Mouse (Mus musculus) heart, adult 2 months (tissue): ENCODE measurements around the gene D630045J12Rik. TPM values are rescaled to one million over a fixed set of nuclear protein-coding genes. Genes with fewer than 3 reads are reported as not detected.
A peak's percentile ranks its signal among the peaks of the same experiment; 100 is the strongest.

Experiments used
- DNase-seq, 2 experiments: peaks; one replicate each; pipeline ENCODE4 v3.0.0; 2021
- H3K27ac ChIP-seq: fragments of 200-600 bp; 2 replicates; pipeline ENCODE4 v1.8.1; 2022
- H3K27me3 ChIP-seq: fragments of 200-500 bp; 2 replicates; pipeline ENCODE4 v1.6.1; 2012; ENCODE audit warnings: mild to moderate bottlenecking, low read length, inconsistent platforms, mixed read lengths; ENCODE audit not compliant: control insufficient read depth, insufficient read depth
- H3K36me3 ChIP-seq: fragments of 200-500 bp; 2 replicates; pipeline ENCODE4 v1.6.1; 2012; ENCODE audit warnings: low read length, inconsistent platforms; ENCODE audit not compliant: control insufficient read depth, insufficient read depth
- H3K4me1 ChIP-seq: fragments of 200-500 bp; 2 replicates; pipeline ENCODE4 v1.6.1; 2011; ENCODE audit warnings: low read length; ENCODE audit not compliant: control insufficient read depth, insufficient read depth
- H3K4me3 ChIP-seq: fragments of 200-600 bp; 2 replicates; pipeline ENCODE4 v1.8.1; 2022
- H3K79me2 ChIP-seq: fragments of 200-500 bp; replicated peaks from 2 replicates; pipeline ENCODE4 v1.6.1; 2012; ENCODE audit warnings: mild to moderate bottlenecking, inconsistent platforms, low read length, moderate library complexity, mixed read lengths; ENCODE audit not compliant: control insufficient read depth, insufficient read depth
- H3K9ac ChIP-seq: fragments of 200-500 bp; 2 replicates; pipeline ENCODE4 v1.6.1; 2012; ENCODE audit warnings: low read depth, mild to moderate bottlenecking, control low read depth, inconsistent platforms, low read length, mixed read lengths
- CTCF ChIP-seq: fragments of 200-600 bp; IDR thresholded peaks from 2 replicates; pipeline ENCODE4 v1.8.1; 2022; ENCODE audit warnings: antibody characterized with exemption, mild to moderate bottlenecking, moderate library complexity
- EP300 ChIP-seq: fragments of 200-500 bp; IDR thresholded peaks from 2 replicates; pipeline ENCODE4 v1.6.1; 2011; ENCODE audit warnings: low read depth, low read length, control low read depth; ENCODE audit not compliant: insufficient read depth
- POLR2A ChIP-seq: fragments of 200-500 bp; IDR thresholded peaks from 2 replicates; pipeline ENCODE4 v1.6.1; 2011; ENCODE audit warnings: mild to moderate bottlenecking, low read depth, low read length, control low read depth; ENCODE audit not compliant: insufficient read depth
- WGBS: fragments of 180-500 bp; shearing (Covaris S2); methylation state at CpG from one replicate; pipeline ENCODE4 v1.1.7; 2018; 5-methylcytosine and 5-hydroxymethylcytosine counted together
- intact Hi-C: fragments of 180-260 bp; cut with DNase I; formaldehyde crosslinking; loops from one replicate; pipeline ENCODE4 v1.15.1; 2025
- polyA plus RNA-seq: library from polyadenylated mRNA; depleted of rRNA; stranded (reverse); fragments of >200 nt; gene quantifications from 2 replicates; pipeline ENCODE4 v1.2.3, GENCODE M21; 2012
- total RNA-seq, 2 experiments: library from RNA; stranded (reverse); gene quantifications; 2 replicates each; pipeline ENCODE4 v1.2.3; 2021

Gene D630045J12Rik
- total and polyA plus RNA-seq, 3 experiments: 0.78 to 1.5 (median 1.1) TPM

- H3K4me3 ChIP-seq: no peak overlapping the region
- intact Hi-C loops: no loop called here
- WGBS: 84% methylated on average over 4 of the region's 4 CpGs
Observed at GRCm38 (mm10) chr6:38256793-38257192, 3.0 kb upstream of the D630045J12Rik start.

GRCm38 (mm10) chr6:38255794-38256193, 2.0 kb upstream of the D630045J12Rik start:
- Histone ChIP-seq H3K36me3 (no peaks in the 10 kb centered on the region), H3K4me3 (no peak overlapping the region), H3K4me1 (peaks cover 3% of the 10 kb centered on the region), H3K79me2 (no peaks in the 10 kb centered on the region), H3K27ac (no peak overlapping the region), H3K27me3 (no peaks in the 10 kb centered on the region), H3K9ac (no peak overlapping the region)
- intact Hi-C loops: loop anchor here (2.0 kb wide), 1 partner anchor 95 kb away; no protein-coding TSS in a partner anchor
- 59% methylated on average over 2 of the region's 2 CpGs for WGBS
- TF ChIP-seq CTCF (no peak), POLR2A (no peak), EP300 (no peak)
- no peak for DNase-seq

More at GRCm38 (mm10) chr6:38256793-38257192, 3.0 kb upstream of the D630045J12Rik start:
- Histone ChIP-seq H3K27me3 (no peaks in the 10 kb centered on the region), H3K36me3 (no peaks in the 10 kb centered on the region), H3K79me2 (no peaks in the 10 kb centered on the region), H3K27ac (no peak overlapping the region), H3K9ac (no peak overlapping the region), H3K4me1 (peaks cover 3% of the 10 kb centered on the region)
- no peak for DNase-seq
- TF ChIP-seq CTCF (no peak), EP300 (no peak), POLR2A (no peak)

- Histone ChIP-seq H3K27me3 (no peaks in the 10 kb centered on the region), H3K4me3 (peak overlapping the region; percentile 60), H3K9ac (peak overlapping the region; percentile 89), H3K36me3 (no peaks in the 10 kb centered on the region), H3K79me2 (no peaks in the 10 kb centered on the region), H3K27ac (no peak overlapping the region), H3K4me1 (peaks cover 3% of the 10 kb centered on the region)
- 23% methylated on average over 19 of the region's 19 CpGs for WGBS
- no peak for DNase-seq
- TF ChIP-seq CTCF (no peak), EP300 (no peak), POLR2A (no peak)
- intact Hi-C loops: no loop called here
Observed at GRCm38 (mm10) chr6:38252766-38253735, 758 bp downstream of the D630045J12Rik start.

- no peaks in the 10 kb centered on the region for H3K27me3 ChIP-seq
- peaks cover 3% of the 10 kb centered on the region for H3K4me1 ChIP-seq
- intact Hi-C loops: no loop called here
- H3K36me3 ChIP-seq: no peaks in the 10 kb centered on the region
- no peak overlapping the region for H3K4me3 ChIP-seq
- H3K9ac ChIP-seq: no peak overlapping the region
- H3K27ac ChIP-seq: no peak overlapping the region
- no peak for TF ChIP-seq POLR2A
- no peak for TF ChIP-seq EP300
- no peak for TF ChIP-seq CTCF
- no peak for DNase-seq
- WGBS: 90% methylated on average over 10 of the region's 10 CpGs
- no peaks in the 10 kb centered on the region for H3K79me2 ChIP-seq
Observed at GRCm38 (mm10) chr6:38252139-38252538, 1.7 kb downstream of the D630045J12Rik start.

GRCm38 (mm10) chr6:38251464-38251863, 2.3 kb downstream of the D630045J12Rik start:
- H3K4me3 ChIP-seq: no peak overlapping the region
- WGBS: 68% methylated on average over 4 of the region's 4 CpGs
- peaks cover 3% of the 10 kb centered on the region for H3K4me1 ChIP-seq
- DNase-seq: no peak
- H3K27me3 ChIP-seq: no peaks in the 10 kb centered on the region
- no peak overlapping the region for H3K9ac ChIP-seq
- H3K36me3 ChIP-seq: no peaks in the 10 kb centered on the region
- H3K27ac ChIP-seq: no peak overlapping the region
- intact Hi-C loops: no loop called here
- H3K79me2 ChIP-seq: no peaks in the 10 kb centered on the region
- TF ChIP-seq CTCF: no peak
- TF ChIP-seq POLR2A: no peak
- no peak for TF ChIP-seq EP300

GRCm38 (mm10) chr6:38247362-38247761, 6.4 kb downstream of the D630045J12Rik start:
- TF ChIP-seq EP300 (no peak), POLR2A (no peak), CTCF (no peak)
- intact Hi-C loops: no loop called here
- no peaks in the 10 kb centered on the region for H3K4me1 ChIP-seq
- no peak overlapping the region for H3K27ac ChIP-seq
- no peaks in the 10 kb centered on the region for H3K79me2 ChIP-seq
- H3K36me3 ChIP-seq: no peaks in the 10 kb centered on the region
- no peak overlapping the region for H3K4me3 ChIP-seq
- no peak for DNase-seq
- no peak overlapping the region for H3K9ac ChIP-seq
- no peaks in the 10 kb centered on the region for H3K27me3 ChIP-seq
- WGBS: 70% methylated on average over 4 of the region's 4 CpGs
